27 mouse cellular contexts compared by ENCODE assay signal in the genomic region with DNA sequence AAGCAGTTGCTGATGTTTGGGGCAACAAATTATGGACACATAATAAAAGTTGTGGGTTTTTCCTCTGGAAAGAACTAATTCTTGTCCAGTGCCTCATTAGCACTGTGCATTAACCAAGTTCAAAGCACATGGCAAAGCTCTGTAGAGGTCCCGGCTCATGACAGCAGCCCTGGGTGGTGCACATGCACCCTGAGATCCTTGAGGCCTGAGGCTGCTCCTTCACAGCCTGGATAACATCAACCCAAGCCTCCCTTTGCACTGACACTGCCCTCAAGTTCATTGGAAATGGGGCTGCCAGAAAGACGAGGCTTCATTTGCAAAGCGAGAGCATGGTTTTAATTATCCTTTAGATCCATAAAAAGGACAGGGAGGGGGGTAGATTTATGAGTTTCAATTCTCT.
A peak's percentile ranks its signal among the peaks of the same experiment; 100 is the strongest.
DNase-seq lines count a peak whose midpoint lies in the region; ATAC-seq lines count a peak whose summit lies in the region.
"Had no signal": no experiment of that assay in that cellular context is flagged by ENCODE, and none has a peak within 500 bp of the region (broad histone marks: within the 10 kb centered on the region; RNA-seq: fewer than 3 reads in every experiment).

No protein-coding gene starts in this region.

- H3K36me3 ChIP-seq in limb, embryonic 12.5 days: no peaks in the 10 kb centered on the region
- H3K36me3 ChIP-seq: embryonic facial prominence, embryonic 10.5 days; embryonic facial prominence, embryonic 13.5 days; forebrain, embryonic 12.5 days; forebrain, embryonic 15.5 days; heart, embryonic 10.5 days; heart, embryonic 13.5 days; hindbrain, embryonic 10.5 days; hindbrain, embryonic 13.5 days; intestine, embryonic 15.5 days had no signal

- ATAC-seq in limb, embryonic 12.5 days (ENCODE audit: insufficient number of reproducible peaks, insufficient read depth, low FRiP score, low TSS enrichment, low read depth): no peak
- ATAC-seq: CD4-positive, CD25-positive, alpha-beta regulatory T cell, adult 4 months; forebrain, embryonic 15.5 days; hindbrain, embryonic 16.5 days; intestine, embryonic 15.5 days had no signal

- no peak overlapping the region for H3K4me3 ChIP-seq in limb, embryonic 12.5 days (replicated peaks)
- H3K4me3 ChIP-seq: embryonic facial prominence, embryonic 10.5 days; embryonic facial prominence, embryonic 13.5 days; erythroblast, embryonic 14.5 days; forebrain, embryonic 12.5 days; forebrain, embryonic 15.5 days; heart, adult 2 months; heart, embryonic 10.5 days; heart, embryonic 13.5 days; hindbrain, embryonic 10.5 days; hindbrain, embryonic 13.5 days; intestine, embryonic 15.5 days had no signal

- H3K27ac ChIP-seq in limb, embryonic 12.5 days: peak overlapping the region; percentile 20; the same call in 1 of the 2 replicates
- H3K27ac ChIP-seq: embryonic facial prominence, embryonic 10.5 days; embryonic facial prominence, embryonic 13.5 days; forebrain, embryonic 12.5 days; forebrain, embryonic 15.5 days; heart, adult 2 months; heart, embryonic 10.5 days; heart, embryonic 13.5 days; hindbrain, embryonic 10.5 days; hindbrain, embryonic 13.5 days; intestine, embryonic 15.5 days had no signal

- 17% methylated on average over 3 of the region's 3 CpGs for WGBS in limb, embryonic 12.5 days

- H3K4me2 ChIP-seq in limb, embryonic 12.5 days: no peak overlapping the region
- H3K4me2 ChIP-seq: embryonic facial prominence, embryonic 13.5 days; forebrain, embryonic 12.5 days; forebrain, embryonic 15.5 days; heart, embryonic 13.5 days; hindbrain, embryonic 13.5 days; intestine, embryonic 15.5 days had no signal

- no peaks in the 10 kb centered on the region for H3K9me3 ChIP-seq in limb, embryonic 12.5 days
- H3K9me3 ChIP-seq: embryonic facial prominence, embryonic 10.5 days; embryonic facial prominence, embryonic 13.5 days; forebrain, embryonic 12.5 days; forebrain, embryonic 15.5 days; heart, embryonic 10.5 days; heart, embryonic 13.5 days; hindbrain, embryonic 10.5 days; hindbrain, embryonic 13.5 days; intestine, embryonic 15.5 days had no signal

- H3K4me1 ChIP-seq in limb, embryonic 12.5 days (replicated peaks): peaks cover 11% of the 10 kb centered on the region
- H3K4me1 ChIP-seq: forebrain, embryonic 12.5 days; forebrain, embryonic 15.5 days; heart, embryonic 10.5 days; hindbrain, embryonic 10.5 days; hindbrain, embryonic 13.5 days; intestine, embryonic 15.5 days had no signal

- no peak overlapping the region for H3K9ac ChIP-seq in limb, embryonic 12.5 days (replicated peaks)
- H3K9ac ChIP-seq: embryonic facial prominence, embryonic 13.5 days; forebrain, embryonic 12.5 days; forebrain, embryonic 15.5 days; heart, embryonic 13.5 days; hindbrain, embryonic 13.5 days; intestine, embryonic 15.5 days had no signal

- no peaks in the 10 kb centered on the region for H3K27me3 ChIP-seq in limb, embryonic 12.5 days
- H3K27me3 ChIP-seq: embryonic facial prominence, embryonic 13.5 days; forebrain, embryonic 12.5 days; forebrain, embryonic 15.5 days; heart, embryonic 13.5 days; hindbrain, embryonic 13.5 days; intestine, embryonic 15.5 days had no signal

- peak; percentile 28 for DNase-seq in embryo, embryonic 11 days
- DNase-seq in forelimb bud, embryonic 11.5 days (ENCODE audit: low read depth, low spot score): peak; percentile 74
- no peak for DNase-seq in thymus, postnatal 25 days
- no peak for DNase-seq in heart, postnatal 4 days
- no peak for DNase-seq in cerebellum, postnatal 10 days
- DNase-seq: adrenal gland, adult 2 months; adrenal gland, postnatal 14 days; cerebellum, adult 11-12 months; cerebellum, adult 8-10 months; cerebellum, postnatal 14 days; gastrocnemius, postnatal 10 days; gastrocnemius, postnatal 36 days; heart, adult 2 months; heart, postnatal 14 days had no signal

Comparison
In these comparisons a context has a peak if more than half of its experiments do, and no peak if none do; other contexts are left out.
1. DNase-seq: peak in embryo, embryonic 11 days (single experiment) and forelimb bud, embryonic 11.5 days (single experiment); none in thymus, postnatal 25 days (single experiment), heart, postnatal 4 days (single experiment) and cerebellum, postnatal 10 days (0 of 2).